Comparison of ENCODE assay signal across 10 mouse cellular contexts in genomic region chr11:109369026-109369637, GRCm38 (mm10). TPM values are rescaled to one million over a fixed set of nuclear protein-coding genes. Genes with fewer than 3 reads are reported as not detected.
DNase-seq lines count a peak whose midpoint lies in the region; ATAC-seq and TF ChIP-seq lines count a peak whose summit lies in the region.
"Had no signal": no experiment of that assay in that cellular context is flagged by ENCODE, and none has a peak within 500 bp of the region (broad histone marks: within the 10 kb centered on the region; RNA-seq: fewer than 3 reads in every experiment).

No protein-coding gene starts in this region.

- H3K27ac ChIP-seq in hindbrain, embryonic 15.5 days (replicated peaks) = no peak overlapping the region
- H3K27ac ChIP-seq in hindbrain, embryonic 16.5 days (ENCODE audit: low read depth, low read length) = no peak overlapping the region
- peak overlapping the region; percentile 30 for H3K27ac ChIP-seq in bone marrow, adult 2 months (ENCODE audit: control insufficient read depth, insufficient read depth, low read depth, low read length, poor library complexity)
- peak overlapping the region; percentile 28; the same call in 1 of the 2 replicates for H3K27ac ChIP-seq in kidney, embryonic 15.5 days
- no peak overlapping the region for H3K27ac ChIP-seq in forebrain, embryonic 12.5 days
- H3K27ac ChIP-seq: neural tube, embryonic 13.5 days had no signal

- H3K36me3 ChIP-seq in hindbrain, embryonic 15.5 days = peaks cover 13% of the 10 kb centered on the region
- H3K36me3 ChIP-seq in hindbrain, embryonic 16.5 days (ENCODE audit: control insufficient read depth, insufficient read depth, low read length) = peaks cover 5% of the 10 kb centered on the region
- H3K36me3 ChIP-seq in kidney, embryonic 15.5 days = peaks cover 38% of the 10 kb centered on the region
- H3K36me3 ChIP-seq in forebrain, embryonic 12.5 days (replicated peaks) = peaks cover 43% of the 10 kb centered on the region

- 0 out of 2 replicates have a peak, but pooled peaks have one; percentile 40 for ATAC-seq in hindbrain, embryonic 15.5 days (ENCODE audit: low FRiP score, low read depth)
- no peak for ATAC-seq in hindbrain, embryonic 16.5 days
- ATAC-seq in kidney, embryonic 15.5 days (replicated peaks; ENCODE audit: low FRiP score) = peak; percentile 33; the same call in 1 of the 2 replicates
- peak; percentile 38 for ATAC-seq in megakaryocyte-erythroid progenitor cell, adult 5-6 weeks (replicated peaks; ENCODE audit: low FRiP score, low TSS enrichment, poor library complexity, severe bottlenecking)
- ATAC-seq in forebrain, embryonic 12.5 days (ENCODE audit: low FRiP score) = no peak

- H3K4me1 ChIP-seq in hindbrain, embryonic 15.5 days (replicated peaks) = peaks cover 61% of the 10 kb centered on the region
- peaks cover 49% of the 10 kb centered on the region for H3K4me1 ChIP-seq in hindbrain, embryonic 16.5 days (ENCODE audit: control insufficient read depth, insufficient read depth, low read depth, low read length)
- H3K4me1 ChIP-seq in bone marrow, adult 2 months (ENCODE audit: control insufficient read depth, insufficient read depth, low read length) = peaks cover 4% of the 10 kb centered on the region
- H3K4me1 ChIP-seq in kidney, embryonic 15.5 days = peaks cover 43% of the 10 kb centered on the region
- H3K4me1 ChIP-seq in forebrain, embryonic 12.5 days = peaks cover 48% of the 10 kb centered on the region

- TF ChIP-seq POLR2A in bone marrow, adult 2 months (IDR thresholded peaks at IDR 0.05; ENCODE audit: borderline replicate concordance, control insufficient read depth, low read depth, low read length) = no peak

- no peak overlapping the region for H3K4me2 ChIP-seq in hindbrain, embryonic 15.5 days
- no peak overlapping the region for H3K4me2 ChIP-seq in hindbrain, embryonic 16.5 days (ENCODE audit: low read length)
- no peak overlapping the region for H3K4me2 ChIP-seq in kidney, embryonic 15.5 days
- no peak overlapping the region for H3K4me2 ChIP-seq in forebrain, embryonic 12.5 days
- H3K4me2 ChIP-seq: neural tube, embryonic 13.5 days had no signal

- no peaks in the 10 kb centered on the region for H3K27me3 ChIP-seq in hindbrain, embryonic 15.5 days
- no peaks in the 10 kb centered on the region for H3K27me3 ChIP-seq in hindbrain, embryonic 16.5 days (replicated peaks; ENCODE audit: control insufficient read depth, insufficient read depth, low read length)
- H3K27me3 ChIP-seq in kidney, embryonic 15.5 days = no peaks in the 10 kb centered on the region
- H3K27me3 ChIP-seq in forebrain, embryonic 12.5 days = no peaks in the 10 kb centered on the region
- H3K27me3 ChIP-seq: neural tube, embryonic 13.5 days had no signal

- H3K9me3 ChIP-seq in hindbrain, embryonic 15.5 days = no peaks in the 10 kb centered on the region
- H3K9me3 ChIP-seq in hindbrain, embryonic 16.5 days (ENCODE audit: control insufficient read depth, low read length) = no peaks in the 10 kb centered on the region
- no peaks in the 10 kb centered on the region for H3K9me3 ChIP-seq in kidney, embryonic 15.5 days (replicated peaks)
- H3K9me3 ChIP-seq in forebrain, embryonic 12.5 days = no peaks in the 10 kb centered on the region
- H3K9me3 ChIP-seq: neural tube, embryonic 13.5 days had no signal

- H3K4me3 ChIP-seq in hindbrain, embryonic 15.5 days = no peak overlapping the region
- no peak overlapping the region for H3K4me3 ChIP-seq in hindbrain, embryonic 16.5 days (ENCODE audit: low read length)
- H3K4me3 ChIP-seq in bone marrow, adult 2 months (replicated peaks; ENCODE audit: control insufficient read depth, low read depth, low read length) = no peak overlapping the region
- H3K4me3 ChIP-seq in kidney, embryonic 15.5 days (replicated peaks) = no peak overlapping the region
- H3K4me3 ChIP-seq in forebrain, embryonic 12.5 days (replicated peaks) = no peak overlapping the region
- H3K4me3 ChIP-seq: neural tube, embryonic 13.5 days had no signal

- no peak overlapping the region for H3K9ac ChIP-seq in hindbrain, embryonic 15.5 days
- H3K9ac ChIP-seq in hindbrain, embryonic 16.5 days (ENCODE audit: low read depth, low read length) = no peak overlapping the region
- no peak overlapping the region for H3K9ac ChIP-seq in kidney, embryonic 15.5 days
- H3K9ac ChIP-seq in forebrain, embryonic 12.5 days = no peak overlapping the region
- H3K9ac ChIP-seq: neural tube, embryonic 13.5 days had no signal

- WGBS in hindbrain, embryonic 15.5 days = 90% methylated on average over 3 of the region's 3 CpGs
- WGBS in hindbrain, embryonic 16.5 days = 89% methylated on average over 3 of the region's 3 CpGs
- 35% methylated on average over 3 of the region's 3 CpGs for WGBS in bone marrow, adult 2 months
- 76% methylated on average over 3 of the region's 3 CpGs for WGBS in kidney, embryonic 15.5 days
- whole genome bisulfite sequencing in forebrain, embryonic 12.5 days = 91% methylated on average over 3 of the region's 3 CpGs

- no peak for DNase-seq in urinary bladder, postnatal 4 days (ENCODE audit: low spot score in 2 of 2)
- DNase-seq in layer of hippocampus, postnatal 14 days (ENCODE audit: low spot score in 2 of 2) = no peak

- TF ChIP-seq CTCF in bone marrow, adult 2 months (IDR thresholded peaks at IDR 0.05; ENCODE audit: control insufficient read depth, insufficient read depth, low read length) = no peak

RNA-seq across cellular contexts. Expression of gene Gna13, which starts 6.5 kb away (rescaled TPM):
- 19.4 and 19.9 TPM in 2 replicates for polyA plus RNA-seq in hindbrain, embryonic 15.5 days (2015; fragmentation: Nextera tagmentation; extraction: Ambion mirVana)
- 20.5 and 21.3 TPM in 2 replicates for polyA plus RNA-seq in hindbrain, embryonic 16.5 days (2015; fragmentation: Nextera tagmentation; extraction: Ambion mirVana)
- 9.0 and 28.9 TPM in 2 replicates for polyA plus RNA-seq in bone marrow, adult 2 months (2011; ENCODE audit: insufficient read depth, insufficient read length, low replicate concordance, missing spikeins)
- polyA plus RNA-seq in kidney, embryonic 15.5 days (2015; fragmentation: Nextera tagmentation; extraction: Ambion mirVana) = 20.8 and 21.5 TPM in 2 replicates
- total RNA-seq in megakaryocyte-erythroid progenitor cell, adult 5-6 weeks (2014; fragmentation: Nextera tagmentation) = 34.0 and 40.6 TPM in 2 replicates
- 36.7 and 37.1 TPM in 2 replicates for total RNA-seq in megakaryocyte-erythroid progenitor cell, adult 5-6 weeks (2017)
- polyA plus RNA-seq in forebrain, embryonic 12.5 days (2016; fragmentation: Nextera tagmentation; extraction: Ambion mirVana) = 20.7 and 20.9 TPM in 2 replicates
- total RNA-seq in layer of hippocampus, postnatal 14 days (2021) = 10 to 100 TPM; 57.0 to 60.3 TPM

RNA-seq across cellular contexts. Expression of gene 9930022D16Rik, which starts 44.6 kb away (rescaled TPM):
- polyA plus RNA-seq in hindbrain, embryonic 15.5 days (2015; fragmentation: Nextera tagmentation; extraction: Ambion mirVana) = not detected in 2 replicates
- polyA plus RNA-seq in hindbrain, embryonic 16.5 days (2015; fragmentation: Nextera tagmentation; extraction: Ambion mirVana) = 0.07 TPM in 1 of 2 replicates, not detected in the other
- polyA plus RNA-seq in bone marrow, adult 2 months (2011; ENCODE audit: insufficient read depth, insufficient read length, low replicate concordance, missing spikeins) = not detected in 2 replicates
- not detected in 2 replicates for polyA plus RNA-seq in kidney, embryonic 15.5 days (2015; fragmentation: Nextera tagmentation; extraction: Ambion mirVana)
- total RNA-seq in megakaryocyte-erythroid progenitor cell, adult 5-6 weeks (2014; fragmentation: Nextera tagmentation) = 0.12 TPM in 1 of 2 replicates, not detected in the other
- total RNA-seq in megakaryocyte-erythroid progenitor cell, adult 5-6 weeks (2017) = 1.2 TPM in 1 of 2 replicates, not detected in the other
- polyA plus RNA-seq in forebrain, embryonic 12.5 days (2016; fragmentation: Nextera tagmentation; extraction: Ambion mirVana) = not detected in 2 replicates
- total RNA-seq in layer of hippocampus, postnatal 14 days (2021) = not detected
- total RNA-seq: gastrocnemius, adult 8-10 months had no signal
- polyA plus RNA-seq: neural tube, embryonic 13.5 days had no signal

RNA-seq across cellular contexts. Expression of gene Amz2, which starts 56.6 kb away (rescaled TPM):
- polyA plus RNA-seq in hindbrain, embryonic 15.5 days (2015; fragmentation: Nextera tagmentation; extraction: Ambion mirVana) = 52.8 and 54.2 TPM in 2 replicates
- 57.1 and 59.4 TPM in 2 replicates for polyA plus RNA-seq in hindbrain, embryonic 16.5 days (2015; fragmentation: Nextera tagmentation; extraction: Ambion mirVana)
- polyA plus RNA-seq in bone marrow, adult 2 months (2011; ENCODE audit: insufficient read depth, insufficient read length, low replicate concordance, missing spikeins) = 13.3 and 19.3 TPM in 2 replicates
- 37.1 and 44.6 TPM in 2 replicates for polyA plus RNA-seq in kidney, embryonic 15.5 days (2015; fragmentation: Nextera tagmentation; extraction: Ambion mirVana)
- 50.3 and 51.7 TPM in 2 replicates for total RNA-seq in megakaryocyte-erythroid progenitor cell, adult 5-6 weeks (2014; fragmentation: Nextera tagmentation)
- total RNA-seq in megakaryocyte-erythroid progenitor cell, adult 5-6 weeks (2017) = 79.1 and 90.9 TPM in 2 replicates
- 46.9 and 50.2 TPM in 2 replicates for polyA plus RNA-seq in forebrain, embryonic 12.5 days (2016; fragmentation: Nextera tagmentation; extraction: Ambion mirVana)
- 10 to 100 TPM; 70.6 to 75.2 TPM for total RNA-seq in layer of hippocampus, postnatal 14 days (2021)

Comparison
In these comparisons a context has a peak if more than half of its experiments do, and no peak if none do; other contexts are left out.
1. ATAC-seq: peak in hindbrain, embryonic 15.5 days (single experiment), kidney, embryonic 15.5 days (single experiment) and megakaryocyte-erythroid progenitor cell, adult 5-6 weeks (single experiment); none in hindbrain, embryonic 16.5 days (single experiment) and forebrain, embryonic 12.5 days (single experiment).
2. H3K27ac ChIP-seq: peak in bone marrow, adult 2 months (single experiment) and kidney, embryonic 15.5 days (single experiment); none in hindbrain, embryonic 15.5 days (single experiment), hindbrain, embryonic 16.5 days (single experiment) and forebrain, embryonic 12.5 days (single experiment).